Mouse (Mus musculus): ENCODE results near the gene Paxbp1.

The Paxbp1 gene

DNA sequence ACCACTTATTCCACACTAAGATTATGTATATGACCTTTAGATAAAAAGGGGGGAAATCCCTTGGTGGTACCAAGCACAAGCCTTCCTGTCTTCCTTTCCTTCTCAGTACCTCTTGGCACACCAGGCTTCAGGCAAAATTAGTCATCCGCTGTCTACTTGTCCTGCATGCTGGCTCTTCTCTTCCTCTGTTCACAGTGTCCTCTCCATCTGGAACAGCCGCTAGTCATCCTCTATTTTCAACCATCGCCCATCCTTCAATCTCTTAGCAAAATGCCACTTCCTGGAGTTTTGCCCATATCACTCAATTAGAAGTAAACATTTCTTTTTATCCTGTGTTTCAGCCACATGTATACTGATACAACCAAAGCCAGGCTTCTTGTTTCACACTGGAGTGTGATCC, 46.5 kb downstream of the Paxbp1 start:
- DNase-seq (ENCODE audit: low read depth, low spot score) = no peak

DNA sequence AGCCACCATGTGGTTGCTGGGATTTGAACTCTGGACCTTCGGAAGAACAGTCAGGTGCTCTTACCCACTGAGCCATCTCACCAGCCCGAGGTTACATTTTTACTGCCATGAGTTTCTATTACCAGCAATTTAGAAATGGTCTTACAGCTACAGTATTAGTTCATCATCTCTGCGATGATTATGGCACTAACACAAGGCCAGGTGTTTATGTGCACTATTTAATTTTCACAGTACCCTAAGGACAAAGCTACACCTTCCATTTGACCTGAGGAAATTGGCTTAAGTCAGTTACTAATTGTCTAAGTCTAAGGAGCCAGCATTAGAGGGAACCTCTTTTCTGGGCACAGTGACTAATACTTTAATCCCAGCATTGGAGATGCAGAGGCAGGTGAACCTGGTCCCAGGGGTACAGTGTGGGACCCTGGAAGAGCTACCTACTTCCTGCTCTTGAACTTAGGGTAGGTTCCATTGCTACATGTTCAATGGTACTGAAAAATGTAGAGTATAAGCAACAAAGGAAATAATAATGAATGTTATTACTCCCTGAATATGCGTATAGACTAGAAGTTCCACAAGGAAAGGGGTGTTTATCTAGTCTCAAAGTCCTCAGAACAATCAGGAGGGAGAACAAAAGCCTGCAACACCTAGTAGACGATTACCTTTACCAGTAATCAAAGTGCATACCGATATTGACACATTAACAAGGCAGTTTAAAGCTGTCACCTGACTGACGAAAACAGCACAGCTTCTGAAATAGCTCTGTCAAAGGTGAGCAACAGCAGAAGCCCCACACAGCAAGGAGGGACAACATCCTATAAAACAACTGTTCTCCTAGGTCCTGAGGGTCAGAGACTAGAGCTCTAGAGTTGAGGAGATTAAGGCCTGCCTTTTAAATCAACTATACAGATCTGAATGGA, 47.8 kb downstream of the Paxbp1 start:
- no peak for DNase-seq (ENCODE audit: low read depth, low spot score)

DNA sequence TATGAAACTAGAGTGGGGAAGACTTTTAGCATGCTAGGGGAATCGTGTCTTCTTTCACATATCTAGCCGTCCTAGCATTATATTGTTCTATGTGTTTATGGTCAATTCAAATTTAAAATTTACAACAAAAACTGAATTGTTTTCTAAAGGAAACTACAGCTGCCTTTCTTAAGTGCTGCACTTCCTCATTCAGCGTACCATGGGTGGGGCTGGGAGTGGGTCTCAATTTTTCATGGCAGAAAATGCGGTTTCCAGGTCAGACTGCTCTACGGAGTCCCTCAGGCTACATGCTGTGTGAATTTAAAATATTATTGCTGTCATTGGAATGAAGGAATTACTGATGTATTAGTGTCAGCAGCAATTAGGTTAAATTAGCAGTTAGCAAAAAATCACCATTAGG, 48.8 kb downstream of the Paxbp1 start:
- DNase-seq (ENCODE audit: low read depth, low spot score) = peak; percentile 20

DNA sequence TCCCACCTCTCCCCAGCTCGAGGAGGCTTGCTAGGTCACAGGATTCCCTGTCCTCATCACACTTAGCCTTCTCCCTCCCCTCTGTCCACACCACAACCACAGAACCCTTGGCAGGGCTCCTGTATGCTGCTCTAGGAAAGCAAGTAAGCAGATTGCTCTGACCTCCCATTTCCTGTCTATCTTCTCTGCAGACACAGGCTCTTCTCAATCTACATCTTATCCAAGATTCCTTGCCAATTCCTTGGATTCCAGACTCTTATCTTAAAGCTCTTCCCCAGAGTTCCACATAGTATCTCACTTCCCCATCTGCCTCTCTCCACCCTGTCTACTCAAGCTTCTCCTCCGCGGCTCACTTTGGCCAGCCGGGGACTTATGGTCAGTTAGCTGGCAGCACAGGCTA, 49.3 kb downstream of the Paxbp1 start:
- peak; percentile 5 for DNase-seq (ENCODE audit: low read depth, low spot score)

DNA sequence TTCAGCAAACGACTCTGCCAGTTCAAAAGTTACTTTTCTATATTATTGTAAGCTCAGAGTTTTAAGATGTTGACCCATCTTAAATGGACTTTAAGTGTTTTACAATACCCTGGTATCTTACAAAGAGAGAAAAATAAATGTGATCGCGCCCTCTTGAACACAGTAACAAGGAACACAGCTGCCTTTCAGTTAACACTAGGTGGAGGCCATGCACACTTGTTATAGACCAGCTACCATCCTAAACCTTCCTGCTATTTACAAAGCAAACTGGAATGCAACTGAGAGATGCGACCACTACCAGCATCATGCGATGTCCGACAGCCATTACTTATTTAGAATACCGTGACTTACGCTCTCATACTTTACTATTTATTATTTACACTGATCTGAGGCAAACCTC, 55.2 kb downstream of the Paxbp1 start:
- no peak for DNase-seq (ENCODE audit: low read depth, low spot score)

DNA sequence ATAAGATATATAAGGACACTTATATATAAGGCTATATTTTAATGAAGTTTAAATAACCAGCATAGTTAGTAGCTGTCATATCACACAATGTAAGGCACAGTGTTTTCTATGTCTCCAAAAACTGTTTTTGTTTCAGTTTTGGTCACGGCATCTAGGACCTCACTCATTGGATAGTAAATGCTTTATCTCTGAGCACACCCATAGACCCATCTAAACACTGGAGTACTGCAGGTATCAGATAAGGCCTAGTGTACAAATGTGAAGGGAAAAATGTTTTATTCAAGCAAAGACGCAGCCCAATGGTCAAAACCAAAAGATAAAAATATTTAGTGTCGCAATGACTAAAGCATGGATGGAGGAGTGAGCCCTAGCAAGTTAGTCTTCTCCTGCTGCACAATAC, 55.7 kb downstream of the Paxbp1 start:
- no peak for DNase-seq (ENCODE audit: low read depth, low spot score)

DNA sequence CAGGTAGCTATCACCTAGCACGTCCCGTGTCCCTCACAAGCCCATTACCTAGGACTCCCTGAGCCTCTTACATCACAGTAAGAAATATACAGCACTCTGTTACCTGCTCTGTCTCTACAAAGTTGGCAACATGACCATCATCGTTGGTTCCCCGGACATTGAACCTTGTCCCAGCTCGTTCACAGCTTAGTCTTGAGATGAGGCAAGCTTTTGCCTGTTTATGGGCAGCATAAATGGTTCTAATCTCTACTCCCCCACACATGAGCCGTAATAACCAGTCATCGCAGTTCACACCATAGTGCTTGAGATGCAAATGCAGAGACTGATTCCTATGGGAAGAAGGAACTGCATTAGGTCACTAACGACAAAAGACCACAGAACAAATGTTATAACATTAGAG, 56.3 kb downstream of the Paxbp1 start:
- DNase-seq (ENCODE audit: low read depth, low spot score) = no peak

DNA sequence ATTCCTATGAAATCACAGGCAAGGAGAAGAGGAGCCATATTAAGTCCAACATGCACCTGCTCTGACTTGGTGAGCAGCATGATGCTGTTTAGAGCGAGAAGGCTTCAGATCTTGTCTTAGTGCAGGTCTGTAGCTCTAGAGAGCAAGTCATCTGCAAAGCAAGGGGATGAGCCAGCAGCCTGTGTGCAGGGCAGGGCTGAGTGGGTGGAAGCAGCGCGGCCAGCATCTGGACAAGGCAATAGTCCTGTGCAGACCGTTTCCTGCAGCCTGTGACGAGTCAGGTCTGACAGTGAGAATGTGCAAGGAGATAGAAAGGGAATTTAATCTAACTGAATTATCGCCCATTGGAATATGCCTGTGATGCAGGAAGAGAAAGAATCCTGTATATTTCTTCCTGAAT, 73.3 kb downstream of the Paxbp1 start:
- DNase-seq (ENCODE audit: low read depth, low spot score) = no peak

DNA sequence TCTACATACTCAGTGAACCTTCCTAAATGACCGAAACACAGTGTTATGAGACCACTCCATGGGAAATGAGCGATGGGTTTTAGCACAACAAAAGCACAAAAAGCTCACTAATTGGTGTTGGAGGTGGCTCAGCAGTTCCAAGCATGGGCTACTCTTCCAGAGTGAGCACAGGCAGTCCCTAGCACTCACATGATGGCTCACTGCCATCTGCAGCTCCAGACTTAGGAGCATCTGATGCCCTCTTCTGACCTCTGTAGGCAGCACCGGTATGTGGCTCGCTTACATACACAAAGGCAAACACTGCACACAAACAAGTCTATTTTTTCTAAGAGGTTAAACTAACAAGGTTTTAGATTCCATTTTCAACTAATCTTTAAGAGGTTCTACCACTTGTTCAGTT, 78.1 kb downstream of the Paxbp1 start:
- DNase-seq (ENCODE audit: low read depth, low spot score) = no peak

DNA sequence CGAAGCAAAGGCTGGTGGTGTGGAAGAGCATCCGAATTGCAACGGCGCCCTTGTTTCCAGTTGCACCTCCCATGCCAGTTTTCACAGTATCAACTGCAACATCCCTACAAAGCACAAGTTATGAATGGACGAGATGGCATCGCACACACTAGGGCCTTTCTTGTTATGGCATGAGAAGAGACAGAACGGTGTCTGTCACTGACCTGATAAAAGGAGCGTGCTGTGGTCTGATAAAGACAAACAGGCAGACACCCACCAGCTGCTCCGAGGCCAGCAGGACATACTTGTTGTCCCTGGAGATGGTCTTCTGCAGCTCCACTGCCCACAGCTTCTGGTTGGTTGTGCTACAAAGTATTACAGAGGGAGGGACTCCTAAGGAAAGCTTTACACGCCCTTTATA, 80.0 kb downstream of the Paxbp1 start:
- DNase-seq (ENCODE audit: low read depth, low spot score) = no peak
